Mouse (Mus musculus) hindbrain, embryonic 13.5 days (tissue): ENCODE measurements around the gene Zmiz1. TPM values are rescaled to one million over a fixed set of nuclear protein-coding genes. Genes with fewer than 3 reads are reported as not detected.

ENCODE experiments used
- ATAC-seq: fragments of 200-750 bp; cut with Nextera tagmentation; 2 replicates; pipeline ENCODE4 v1.8.0; 2017; ENCODE audit warnings: moderate TSS enrichment; ENCODE audit not compliant: low FRiP score
- H3K27ac ChIP-seq: fragments of 300-500 bp; sonication (generic); 2 replicates; pipeline ENCODE4 v1.5.1; 2015; ENCODE audit warnings: inconsistent platforms, mild to moderate bottlenecking, moderate library complexity
- H3K27me3 ChIP-seq: fragments of 300-500 bp; sonication (generic); 2 replicates; pipeline ENCODE4 v1.6.1; 2015; ENCODE audit warnings: mild to moderate bottlenecking, inconsistent platforms
- H3K36me3 ChIP-seq: fragments of 300-500 bp; sonication (generic); 2 replicates; pipeline ENCODE4 v1.6.1; 2015; ENCODE audit warnings: mild to moderate bottlenecking, inconsistent platforms
- H3K4me1 ChIP-seq: fragments of 300-500 bp; sonication (generic); replicated peaks from 2 replicates; pipeline ENCODE4 v1.6.1; 2015; ENCODE audit warnings: inconsistent platforms
- H3K4me2 ChIP-seq: fragments of 300-500 bp; sonication (generic); 2 replicates; pipeline ENCODE4 v1.6.1; 2015; ENCODE audit warnings: inconsistent platforms, mild to moderate bottlenecking, moderate library complexity
- H3K4me3 ChIP-seq: fragments of 300-500 bp; sonication (generic); 2 replicates; pipeline ENCODE4 v1.5.1; 2015; ENCODE audit warnings: mild to moderate bottlenecking, inconsistent platforms
- H3K9ac ChIP-seq: fragments of 300-500 bp; sonication (generic); 2 replicates; pipeline ENCODE4 v1.6.1; 2015; ENCODE audit warnings: mild to moderate bottlenecking, inconsistent platforms
- H3K9me3 ChIP-seq: fragments of 300-500 bp; sonication (generic); 2 replicates; pipeline ENCODE4 v1.6.1; 2016; ENCODE audit warnings: inconsistent platforms
- WGBS: fragments of 180-500 bp; shearing (Covaris S2); methylation state at CpG from one replicate; pipeline ENCODE4 v1.1.7; 2015; 5-methylcytosine and 5-hydroxymethylcytosine counted together
- polyA plus RNA-seq: library from polyadenylated mRNA; unstranded; fragments of >200 nt; fragmentation: Nextera tagmentation; extraction: Ambion mirVana; gene quantifications from 2 replicates; pipeline ENCODE4 v1.2.1, GENCODE M21; 2015

Zmiz1 gene
- polyA plus RNA-seq, 1 experiment from 2014 or later = 58.5 TPM

- Histone ChIP-seq H3K9ac (peak overlapping the region; percentile 9), H3K9me3 (no peaks in the 10 kb centered on the region), H3K4me3 (no peak overlapping the region), H3K4me2 (no peak overlapping the region), H3K4me1 (peaks cover 97% of the 10 kb centered on the region), H3K27me3 (no peaks in the 10 kb centered on the region), H3K36me3 (peaks cover 23% of the 10 kb centered on the region), H3K27ac (peak overlapping the region; percentile 82)
- WGBS = 23% methylated on average over 6 of the region's 6 CpGs
- 0 out of 2 replicates have a peak, but pooled peaks have one; percentile 9 for ATAC-seq
Observed at GRCm38 (mm10) chr14:25512803-25513202, 53.8 kb downstream of the Zmiz1 start.

- WGBS = 65% methylated on average over 8 of the region's 8 CpGs
- Histone ChIP-seq H3K4me2 (no peak overlapping the region), H3K27ac (peak overlapping the region; percentile 82), H3K27me3 (no peaks in the 10 kb centered on the region), H3K4me3 (no peak overlapping the region), H3K36me3 (peaks cover 19% of the 10 kb centered on the region), H3K9me3 (no peaks in the 10 kb centered on the region), H3K4me1 (peaks cover 93% of the 10 kb centered on the region), H3K9ac (no peak overlapping the region)
- no peak for ATAC-seq
Observed at GRCm38 (mm10) chr14:25513496-25513895, 54.5 kb downstream of the Zmiz1 start.

GRCm38 (mm10) chr14:25514943-25515512 is 56.0 kb downstream of the Zmiz1 start:
- no peaks in the 10 kb centered on the region for H3K27me3 ChIP-seq
- 66% methylated on average over 2 of the region's 2 CpGs for WGBS
- no peaks in the 10 kb centered on the region for H3K9me3 ChIP-seq
- peaks cover 3% of the 10 kb centered on the region; the same call in 1 of the 2 replicates for H3K36me3 ChIP-seq
- H3K9ac ChIP-seq = no peak overlapping the region
- peaks cover 92% of the 10 kb centered on the region for H3K4me1 ChIP-seq
- peak overlapping the region; percentile 55; the same call in 1 of the 2 replicates for H3K27ac ChIP-seq
- no peak overlapping the region for H3K4me3 ChIP-seq
- ATAC-seq = no peak
- no peak overlapping the region for H3K4me2 ChIP-seq

- Histone ChIP-seq H3K4me2 (no peak overlapping the region), H3K9ac (no peak overlapping the region), H3K9me3 (no peaks in the 10 kb centered on the region), H3K4me3 (no peak overlapping the region), H3K27ac (peak overlapping the region; percentile 50), H3K4me1 (peaks cover 92% of the 10 kb centered on the region), H3K27me3 (no peaks in the 10 kb centered on the region), H3K36me3 (0 out of 2 replicates have a peak, but pooled peaks cover 2% of the 10 kb centered on the region)
- 56% methylated on average over 9 of the region's 9 CpGs for WGBS
- ATAC-seq = no peak
Observed at GRCm38 (mm10) chr14:25515924-25516323, 56.9 kb downstream of the Zmiz1 start.

- no peak for ATAC-seq
- H3K9me3 ChIP-seq = no peaks in the 10 kb centered on the region
- 57% methylated on average over 13 of the region's 13 CpGs for WGBS
- 0 out of 2 replicates have a peak, but pooled peaks cover 2% of the 10 kb centered on the region for H3K36me3 ChIP-seq
- peak overlapping the region; percentile 67 for H3K27ac ChIP-seq
- no peak overlapping the region for H3K4me3 ChIP-seq
- H3K4me2 ChIP-seq = no peak overlapping the region
- peak overlapping the region; percentile 29; the same call in 1 of the 2 replicates for H3K9ac ChIP-seq
- no peaks in the 10 kb centered on the region for H3K27me3 ChIP-seq
- H3K4me1 ChIP-seq = peaks cover 92% of the 10 kb centered on the region
Observed at GRCm38 (mm10) chr14:25516640-25517591, 57.9 kb downstream of the Zmiz1 start.

DNA sequence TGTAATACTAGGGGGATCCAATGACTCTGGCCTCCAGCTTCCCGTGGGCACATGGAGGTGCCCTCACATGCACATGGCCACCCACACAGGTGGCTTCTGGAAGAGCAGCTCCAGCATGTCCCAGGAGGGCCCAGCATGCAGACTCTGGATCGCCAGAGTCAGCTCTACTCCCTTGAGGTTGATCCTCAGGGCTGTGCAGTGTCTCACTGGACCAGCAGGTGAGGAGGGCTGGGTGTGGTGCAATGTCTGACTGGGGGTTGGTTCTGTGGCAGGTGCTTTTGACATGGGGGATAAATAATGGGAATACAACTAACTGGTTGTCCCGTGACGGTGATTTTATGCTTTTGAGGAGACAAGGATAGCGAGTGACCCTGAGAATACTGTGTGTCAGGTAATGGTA is 59.7 kb downstream of the Zmiz1 start:
- ATAC-seq = no peak
- Histone ChIP-seq H3K4me3 (no peak overlapping the region), H3K4me1 (peaks cover 92% of the 10 kb centered on the region), H3K27me3 (no peaks in the 10 kb centered on the region), H3K27ac (no peak overlapping the region), H3K4me2 (no peak overlapping the region), H3K9me3 (no peaks in the 10 kb centered on the region), H3K36me3 (0 out of 2 replicates have a peak, but pooled peaks cover 2% of the 10 kb centered on the region), H3K9ac (no peak overlapping the region)
- WGBS = 80% methylated on average over 5 of the region's 5 CpGs

- Histone ChIP-seq H3K27ac (no peak overlapping the region), H3K9ac (peak overlapping the region; percentile 29; the same call in 1 of the 2 replicates), H3K36me3 (0 out of 2 replicates have a peak, but pooled peaks cover 2% of the 10 kb centered on the region), H3K9me3 (no peaks in the 10 kb centered on the region), H3K27me3 (no peaks in the 10 kb centered on the region), H3K4me2 (no peak overlapping the region), H3K4me3 (no peak overlapping the region), H3K4me1 (peaks cover 93% of the 10 kb centered on the region)
- no peak for ATAC-seq
- WGBS = 48% methylated on average over 4 of the region's 4 CpGs
Observed at GRCm38 (mm10) chr14:25519656-25520055, 60.7 kb downstream of the Zmiz1 start.

GRCm38 (mm10) chr14:25520589-25520988 is 61.6 kb downstream of the Zmiz1 start:
- H3K36me3 ChIP-seq = no peaks in the 10 kb centered on the region
- H3K4me3 ChIP-seq = no peak overlapping the region
- peak overlapping the region; percentile 52 for H3K27ac ChIP-seq
- H3K4me2 ChIP-seq = no peak overlapping the region
- ATAC-seq = no peak
- no peaks in the 10 kb centered on the region for H3K9me3 ChIP-seq
- no peaks in the 10 kb centered on the region for H3K27me3 ChIP-seq
- H3K9ac ChIP-seq = peak overlapping the region; percentile 39; the same call in 1 of the 2 replicates
- peaks cover 93% of the 10 kb centered on the region for H3K4me1 ChIP-seq
- 72% methylated on average over 4 of the region's 4 CpGs for WGBS

DNA sequence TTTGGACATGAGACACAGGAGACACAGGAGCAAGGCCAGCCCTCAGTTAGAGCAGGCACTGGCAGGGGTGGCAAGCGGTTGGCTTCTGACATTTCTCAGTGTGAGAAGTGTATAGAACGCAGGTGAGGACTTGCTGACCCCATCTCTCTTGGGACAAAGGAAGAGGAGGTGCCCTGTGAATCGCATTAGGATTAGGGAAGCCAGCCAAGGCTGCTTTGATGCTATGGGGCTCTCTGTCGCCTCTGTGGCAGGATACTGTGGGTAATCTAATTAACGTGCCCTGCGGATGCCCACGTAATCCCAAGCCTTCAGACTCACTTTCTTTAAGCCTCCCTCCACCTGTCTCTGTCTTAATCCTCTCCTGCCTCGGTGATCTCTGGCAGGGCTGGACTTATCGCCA is 62.0 kb downstream of the Zmiz1 start:
- no peak overlapping the region for H3K4me2 ChIP-seq
- 41% methylated on average over 9 of the region's 9 CpGs for WGBS
- ATAC-seq = no peak
- H3K36me3 ChIP-seq = no peaks in the 10 kb centered on the region
- no peak overlapping the region for H3K4me3 ChIP-seq
- H3K27me3 ChIP-seq = no peaks in the 10 kb centered on the region
- peak overlapping the region; percentile 52 for H3K27ac ChIP-seq
- H3K9ac ChIP-seq = peak overlapping the region; percentile 39; the same call in 1 of the 2 replicates
- H3K4me1 ChIP-seq = peaks cover 93% of the 10 kb centered on the region
- no peaks in the 10 kb centered on the region for H3K9me3 ChIP-seq

GRCm38 (mm10) chr14:25521500-25521899 is 62.5 kb downstream of the Zmiz1 start:
- 32% methylated on average over 4 of the region's 4 CpGs for WGBS
- no peaks in the 10 kb centered on the region for H3K27me3 ChIP-seq
- H3K4me2 ChIP-seq = no peak overlapping the region
- peaks cover 92% of the 10 kb centered on the region for H3K4me1 ChIP-seq
- no peak overlapping the region for H3K9ac ChIP-seq
- H3K4me3 ChIP-seq = no peak overlapping the region
- H3K27ac ChIP-seq = peak overlapping the region; percentile 52; the same call in 1 of the 2 replicates
- H3K9me3 ChIP-seq = no peaks in the 10 kb centered on the region
- no peaks in the 10 kb centered on the region for H3K36me3 ChIP-seq
- ATAC-seq = no peak

DNA sequence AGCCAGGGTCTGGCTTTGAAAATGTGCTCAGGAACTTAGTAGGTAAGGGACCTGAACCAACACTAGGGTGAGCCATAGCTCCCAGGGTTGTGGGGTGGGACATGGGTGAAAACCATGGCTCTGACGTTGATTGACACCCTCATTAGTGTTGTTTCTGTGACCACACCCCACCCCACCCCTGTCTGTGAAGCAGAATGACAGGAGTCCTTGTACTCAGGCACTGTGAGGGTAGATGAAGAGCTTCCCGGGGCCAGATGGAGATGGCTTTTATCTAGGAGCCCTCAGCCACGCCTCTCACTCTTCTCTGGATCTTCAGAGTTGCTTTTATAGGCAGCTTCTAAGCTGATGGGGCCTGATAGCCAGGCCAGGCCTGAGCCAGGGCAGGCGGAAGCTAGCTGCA is 63.4 kb downstream of the Zmiz1 start:
- H3K4me1 ChIP-seq = peaks cover 83% of the 10 kb centered on the region
- WGBS = 33% methylated on average over 4 of the region's 4 CpGs
- H3K36me3 ChIP-seq = no peaks in the 10 kb centered on the region
- H3K9me3 ChIP-seq = no peaks in the 10 kb centered on the region
- no peak for ATAC-seq
- H3K9ac ChIP-seq = no peak overlapping the region
- peak overlapping the region; percentile 71 for H3K27ac ChIP-seq
- H3K27me3 ChIP-seq = no peaks in the 10 kb centered on the region
- no peak overlapping the region for H3K4me2 ChIP-seq
- H3K4me3 ChIP-seq = no peak overlapping the region
